Mouse (Mus musculus) liver, adult 2 months (tissue): ENCODE results near the gene Gas2l1.

ENCODE experiments used
- CTCF ChIP-seq: fragments of 200-500 bp; IDR thresholded peaks from 2 replicates; pipeline ENCODE4 v1.5.1; 2011; ENCODE audit warnings: low read depth, low read length, control low read depth
- POLR2A ChIP-seq: fragments of 200-500 bp; IDR thresholded peaks from 2 replicates; pipeline ENCODE4 v1.6.1; 2011; ENCODE audit warnings: low read length, control low read depth; ENCODE audit not compliant: insufficient read depth; ENCODE audit errors: extremely low read depth

DNA sequence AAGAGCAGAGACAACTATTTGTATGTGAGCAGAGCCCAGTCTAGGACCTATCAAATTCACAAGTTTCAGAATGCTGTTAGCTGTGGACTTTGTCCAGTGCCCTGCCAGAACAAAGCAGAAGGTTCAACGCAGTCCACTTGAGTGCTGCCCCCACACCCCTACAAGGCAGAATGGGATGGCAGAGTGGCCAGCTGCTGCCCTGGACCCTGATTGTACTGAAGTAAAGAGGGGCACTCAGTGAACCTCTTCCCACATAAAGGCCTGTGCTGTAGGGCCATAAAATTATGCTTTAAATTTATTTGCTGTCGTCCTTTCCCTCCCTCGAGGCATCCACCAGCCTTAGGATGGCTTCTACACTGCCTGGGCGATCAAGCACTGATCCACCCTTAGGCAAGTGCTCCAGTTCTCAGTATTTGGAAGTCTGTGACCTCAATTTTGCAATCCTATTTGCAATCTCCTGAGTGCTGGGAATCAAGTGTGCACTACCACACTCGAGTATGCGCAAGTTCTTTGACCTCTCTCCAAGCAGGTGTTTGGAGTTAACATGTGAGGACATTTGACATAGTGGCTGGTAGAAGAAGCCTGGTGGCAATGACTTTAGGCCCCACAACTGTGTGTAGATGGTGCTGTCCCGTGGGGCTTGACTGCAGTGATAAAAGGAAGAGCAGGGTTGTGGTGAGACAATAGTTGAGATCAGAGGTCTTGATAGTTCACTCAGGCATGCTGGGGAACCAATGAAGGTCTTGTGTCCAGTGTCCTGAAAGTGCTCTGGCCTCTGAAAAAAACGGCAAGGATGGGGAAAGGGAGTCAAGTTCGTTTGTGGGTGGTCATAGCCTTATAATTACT lies 3.2 kb upstream of the Gas2l1 start:
- TF ChIP-seq POLR2A, result no peak
- TF ChIP-seq CTCF, result no peak
